Mouse (Mus musculus) intestine, postnatal 0 days (tissue): ENCODE results near the gene Phldb3. TPM values are rescaled to one million over a fixed set of nuclear protein-coding genes. Genes with fewer than 3 reads are reported as not detected.

Source experiments
- ATAC-seq: fragments of 200-750 bp; cut with Nextera tagmentation; 2 replicates; pipeline ENCODE4 v1.8.0; 2017; ENCODE audit warnings: mild to moderate bottlenecking, moderate TSS enrichment, moderate library complexity
- H3K27ac ChIP-seq: fragments of 300-500 bp; sonication (generic); 2 replicates; pipeline ENCODE4 v1.5.1; 2014; ENCODE audit warnings: mild to moderate bottlenecking, low read depth, low read length, moderate library complexity
- H3K27me3 ChIP-seq: fragments of 300-500 bp; sonication (generic); replicated peaks from 2 replicates; pipeline ENCODE4 v1.6.1; 2014; ENCODE audit warnings: low read length, mixed read lengths; ENCODE audit not compliant: control insufficient read depth, insufficient read depth
- H3K36me3 ChIP-seq: fragments of 300-500 bp; sonication (generic); 2 replicates; pipeline ENCODE4 v1.6.1; 2014; ENCODE audit warnings: mild to moderate bottlenecking, moderate library complexity; ENCODE audit not compliant: control insufficient read depth, insufficient read depth
- H3K4me1 ChIP-seq: fragments of 300-500 bp; sonication (generic); replicated peaks from 2 replicates; pipeline ENCODE4 v1.6.1; 2014; ENCODE audit warnings: antibody characterized with exemption, low read length, mixed read lengths; ENCODE audit not compliant: control insufficient read depth, insufficient read depth
- H3K4me2 ChIP-seq: fragments of 300-500 bp; sonication (generic); replicated peaks from 2 replicates; pipeline ENCODE4 v1.6.1; 2014; ENCODE audit warnings: low read depth, mild to moderate bottlenecking, moderate library complexity
- H3K4me3 ChIP-seq: fragments of 300-500 bp; sonication (generic); 2 replicates; pipeline ENCODE4 v1.5.1; 2014; ENCODE audit warnings: low read depth, low read length
- H3K9ac ChIP-seq: fragments of 300-500 bp; sonication (generic); 2 replicates; pipeline ENCODE4 v1.6.1; 2014; ENCODE audit warnings: mild to moderate bottlenecking, low read depth, low read length
- H3K9me3 ChIP-seq: fragments of 300-500 bp; sonication (generic); 2 replicates; pipeline ENCODE4 v1.6.1; 2016; ENCODE audit warnings: mixed run types; ENCODE audit not compliant: control insufficient read depth
- CTCF ChIP-seq: sonication (generic); IDR thresholded peaks from 2 replicates; pipeline ENCODE4 v1.5.1; 2016; ENCODE audit warnings: low read depth, mild to moderate bottlenecking, control low read depth, antibody characterized with exemption, moderate library complexity
- WGBS: fragments of 180-500 bp; shearing (Covaris S2); extraction: QIAGEN DNeasy Blood & Tissue Kit; methylation state at CpG from one replicate; pipeline ENCODE4 v1.1.7; 2014; 5-methylcytosine and 5-hydroxymethylcytosine counted together
- polyA plus RNA-seq: library from polyadenylated mRNA; unstranded; fragments of >200 nt; fragmentation: Nextera tagmentation; extraction: Ambion mirVana; gene quantifications from 2 replicates; pipeline ENCODE4 v1.2.1, GENCODE M21; 2015

Gene Phldb3
- polyA plus RNA-seq, 1 experiment from 2014 or later, result 0.65 TPM

DNA sequence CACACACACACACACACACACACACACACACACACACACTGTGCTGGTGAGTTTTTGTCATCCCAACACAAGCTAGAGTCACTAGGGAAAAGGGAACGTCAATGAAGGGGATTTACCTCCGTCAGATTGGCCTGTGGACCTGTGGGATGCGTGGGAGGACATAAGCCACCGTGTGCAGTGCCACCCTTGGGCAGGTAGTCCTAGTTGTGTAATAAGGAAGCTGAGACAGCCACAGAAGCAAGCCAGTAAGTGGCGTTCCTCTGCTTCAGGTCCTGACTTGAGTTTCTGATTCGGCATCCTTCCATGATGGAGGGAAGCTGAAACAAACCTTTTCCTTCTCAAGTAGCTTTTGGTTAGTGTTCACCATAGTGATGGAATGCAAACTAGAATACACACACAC, 33.9 kb downstream of the Phldb3 start:
- H3K4me1 ChIP-seq, result no peaks in the 10 kb centered on the region
- no peak overlapping the region for H3K27ac ChIP-seq
- no peak for ATAC-seq
- 82% methylated on average over 6 of the region's 6 CpGs for WGBS
- no peaks in the 10 kb centered on the region for H3K9me3 ChIP-seq
- peaks cover 13% of the 10 kb centered on the region; the same call in 1 of the 2 replicates for H3K27me3 ChIP-seq
- no peak overlapping the region for H3K9ac ChIP-seq
- H3K4me3 ChIP-seq, result no peak overlapping the region
- TF ChIP-seq CTCF, result no peak
- H3K36me3 ChIP-seq, result no peaks in the 10 kb centered on the region
- no peak overlapping the region for H3K4me2 ChIP-seq

- Histone ChIP-seq H3K9me3 (no peaks in the 10 kb centered on the region), H3K9ac (no peak overlapping the region), H3K27me3 (peaks cover 13% of the 10 kb centered on the region; the same call in 1 of the 2 replicates), H3K4me2 (no peak overlapping the region), H3K36me3 (no peaks in the 10 kb centered on the region), H3K27ac (no peak overlapping the region), H3K4me1 (no peaks in the 10 kb centered on the region), H3K4me3 (no peak overlapping the region)
- WGBS, result 65% methylated on average over 7 of the region's 7 CpGs
- no peak for TF ChIP-seq CTCF
- ATAC-seq, result no peak
These were observed 34.4 kb downstream of the Phldb3 start for GRCm38 (mm10) chr7:24644996-24645395.

- Histone ChIP-seq H3K4me3 (no peak overlapping the region), H3K36me3 (no peaks in the 10 kb centered on the region), H3K27me3 (peaks cover 2% of the 10 kb centered on the region; the same call in 1 of the 2 replicates), H3K9ac (no peak overlapping the region), H3K27ac (no peak overlapping the region), H3K4me1 (no peaks in the 10 kb centered on the region), H3K9me3 (no peaks in the 10 kb centered on the region), H3K4me2 (no peak overlapping the region)
- ATAC-seq, result no peak
- WGBS, result 55% methylated on average over 7 of the region's 7 CpGs
- no peak for TF ChIP-seq CTCF
These were observed 35.9 kb downstream of the Phldb3 start for GRCm38 (mm10) chr7:24646486-24646885.

DNA sequence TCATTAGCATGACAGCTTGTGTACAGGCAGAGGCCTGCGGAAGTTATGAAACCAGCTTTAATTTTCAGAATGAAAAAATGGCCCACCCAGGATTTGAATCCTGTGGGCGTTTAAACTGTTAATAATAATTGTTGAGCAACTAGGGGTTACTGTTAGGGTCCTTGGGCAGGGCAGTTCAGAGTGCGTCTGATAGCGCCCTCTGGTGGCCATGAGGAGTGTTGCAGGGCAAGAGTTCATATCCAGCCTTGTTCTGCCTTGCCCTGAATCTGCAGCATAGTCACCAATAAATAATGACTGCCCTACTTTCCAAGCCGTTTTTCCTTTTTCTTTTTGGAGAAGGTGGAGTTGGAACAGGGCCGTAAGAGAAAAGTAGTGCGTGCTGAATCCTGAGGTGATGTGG, 43.1 kb downstream of the Phldb3 start:
- H3K36me3 ChIP-seq, result no peaks in the 10 kb centered on the region
- peak; percentile 91 for TF ChIP-seq CTCF
- H3K9me3 ChIP-seq, result no peaks in the 10 kb centered on the region
- no peak for ATAC-seq
- H3K4me1 ChIP-seq, result no peaks in the 10 kb centered on the region
- H3K27ac ChIP-seq, result no peak overlapping the region
- H3K4me3 ChIP-seq, result no peak overlapping the region
- 20% methylated on average over 7 of the region's 7 CpGs for WGBS
- H3K27me3 ChIP-seq, result no peaks in the 10 kb centered on the region
- no peak overlapping the region for H3K9ac ChIP-seq
- no peak overlapping the region for H3K4me2 ChIP-seq

DNA sequence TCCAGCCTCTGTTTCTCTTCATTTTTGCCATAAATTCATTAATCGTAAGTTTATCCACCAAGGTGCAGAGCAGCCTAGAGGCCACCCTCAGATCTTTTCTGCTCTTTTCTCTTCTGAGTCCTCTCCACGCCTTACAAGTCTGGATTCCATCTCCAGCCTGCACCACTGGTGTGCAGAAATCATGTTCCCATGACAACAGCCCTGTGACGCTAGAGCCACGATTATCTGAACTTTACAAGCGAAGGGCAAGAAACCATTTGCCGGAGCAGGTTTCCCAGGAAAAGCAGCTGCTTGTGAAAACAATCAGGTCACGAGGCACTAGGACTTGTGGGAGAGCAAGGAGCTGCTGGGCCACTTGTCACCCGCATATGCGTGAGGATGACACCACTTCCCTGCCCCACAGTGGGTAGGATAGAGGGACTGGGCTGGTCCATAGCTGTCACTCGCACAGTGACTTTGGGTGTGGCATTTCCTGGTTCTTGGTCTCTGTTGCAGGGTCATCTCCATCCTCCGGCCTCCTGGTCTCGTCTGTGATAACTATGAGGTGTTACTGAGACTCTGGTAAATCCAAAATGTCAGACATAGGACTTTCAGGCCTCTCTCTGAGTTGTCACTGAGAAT, 49.3 kb downstream of the Phldb3 start:
- no peak overlapping the region for H3K4me2 ChIP-seq
- no peaks in the 10 kb centered on the region for H3K9me3 ChIP-seq
- no peak for TF ChIP-seq CTCF
- H3K4me3 ChIP-seq, result no peak overlapping the region
- H3K9ac ChIP-seq, result no peak overlapping the region
- no peak overlapping the region for H3K27ac ChIP-seq
- no peaks in the 10 kb centered on the region for H3K4me1 ChIP-seq
- WGBS, result 36% methylated on average over 12 of the region's 12 CpGs
- no peaks in the 10 kb centered on the region for H3K27me3 ChIP-seq
- ATAC-seq, result no peak
- no peaks in the 10 kb centered on the region for H3K36me3 ChIP-seq

DNA sequence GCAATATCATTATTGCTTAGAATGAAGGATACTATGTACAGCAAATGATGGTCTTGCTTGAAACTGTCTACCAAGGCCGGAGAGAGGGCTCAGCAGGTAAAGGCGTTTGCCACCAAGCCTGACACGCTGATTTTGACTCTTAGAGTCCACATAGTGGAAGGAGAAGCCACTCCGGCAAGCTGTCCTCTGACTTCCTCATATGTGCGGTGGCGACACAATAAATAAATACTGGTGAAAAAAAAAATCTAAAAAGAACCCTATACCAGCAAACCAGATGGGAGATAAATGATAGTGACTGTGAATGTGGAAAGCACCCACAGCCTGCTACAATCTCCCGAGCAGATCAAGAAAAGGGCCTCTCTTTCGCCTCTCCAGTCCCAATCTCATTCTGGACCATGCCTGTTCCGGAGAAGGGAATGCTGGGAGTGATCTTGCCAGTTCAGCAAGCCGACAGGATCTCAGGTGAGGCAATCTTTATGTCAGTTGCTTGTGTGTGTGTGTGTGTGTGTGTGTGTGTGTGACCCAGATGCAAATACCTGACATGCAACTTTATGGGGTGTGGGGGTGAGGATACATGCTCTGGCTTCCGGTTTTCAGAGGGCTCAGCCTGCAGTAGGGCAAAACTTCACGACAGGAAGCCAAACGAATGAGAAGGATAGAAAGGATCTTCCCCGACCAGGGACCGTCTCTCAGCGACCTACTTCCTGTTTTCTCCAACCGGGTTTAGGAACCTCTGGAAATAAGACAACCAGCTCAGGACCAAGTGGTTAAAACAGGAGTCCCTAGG, 50.7 kb downstream of the Phldb3 start:
- no peaks in the 10 kb centered on the region for H3K36me3 ChIP-seq
- no peaks in the 10 kb centered on the region for H3K9me3 ChIP-seq
- no peak for TF ChIP-seq CTCF
- no peak overlapping the region for H3K9ac ChIP-seq
- 60% methylated on average over 17 of the region's 17 CpGs for WGBS
- H3K4me1 ChIP-seq, result no peaks in the 10 kb centered on the region
- H3K4me3 ChIP-seq, result no peak overlapping the region
- H3K27ac ChIP-seq, result no peak overlapping the region
- no peak for ATAC-seq
- no peaks in the 10 kb centered on the region for H3K27me3 ChIP-seq
- H3K4me2 ChIP-seq, result no peak overlapping the region
